In the genomic region with DNA sequence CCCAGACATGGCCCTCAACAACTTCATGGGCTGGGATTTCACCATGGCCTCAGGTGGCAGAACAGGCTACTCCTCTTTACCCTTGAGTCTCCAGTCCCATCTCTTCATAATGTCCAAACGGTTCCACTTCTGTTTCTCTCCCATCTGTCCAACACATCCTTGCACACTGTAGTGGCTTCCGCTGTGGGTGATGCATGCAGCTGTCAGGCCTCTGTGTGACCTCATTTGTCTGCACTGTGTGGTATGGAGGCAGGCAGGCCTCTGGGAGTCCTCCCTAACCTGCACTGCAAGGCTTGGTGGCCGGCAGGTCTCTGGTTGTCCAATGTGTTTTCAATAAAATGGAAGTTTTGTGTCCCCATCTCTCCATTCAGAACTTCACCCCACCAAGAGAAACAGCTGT, we compare ENCODE assay signal across 18 mouse cellular contexts.
"Had no signal": no experiment of that assay in that cellular context is flagged by ENCODE, and none has a peak within 500 bp of the region (broad histone marks: within the 10 kb centered on the region; RNA-seq: fewer than 3 reads in every experiment).

No protein-coding gene starts in this region.

- H3K9ac ChIP-seq: liver, embryonic 15.5 days; liver, postnatal 0 days; lung, embryonic 15.5 days; midbrain, embryonic 13.5 days; midbrain, embryonic 15.5 days; neural tube, embryonic 12.5 days; stomach, embryonic 15.5 days had no signal

- H3K36me3 ChIP-seq: liver, embryonic 15.5 days; lung, embryonic 15.5 days; midbrain, embryonic 13.5 days; midbrain, embryonic 15.5 days; neural tube, embryonic 12.5 days; stomach, embryonic 15.5 days had no signal

- H3K9me3 ChIP-seq: liver, embryonic 15.5 days; lung, embryonic 15.5 days; megakaryocyte, embryonic 14.5 days; midbrain, embryonic 13.5 days; midbrain, embryonic 15.5 days; neural tube, embryonic 12.5 days; stomach, embryonic 15.5 days had no signal

- H3K4me1 ChIP-seq: liver, embryonic 15.5 days; neural tube, embryonic 12.5 days had no signal

- H3K27ac ChIP-seq: liver, embryonic 15.5 days; lung, embryonic 15.5 days; macrophage; midbrain, embryonic 13.5 days; midbrain, embryonic 15.5 days; neural tube, embryonic 12.5 days; stomach, embryonic 15.5 days; stomach, postnatal 0 days had no signal

- DNase-seq: liver, postnatal 0 days; lung, adult 2 months; lung, postnatal 14 days; lung, postnatal 36 days; right cerebral cortex, postnatal 14 days; thymus, postnatal 14 days; thymus, postnatal 36 days had no signal

- ATAC-seq: liver, postnatal 0 days; lung, postnatal 0 days; midbrain, embryonic 13.5 days; midbrain, embryonic 15.5 days had no signal

- H3K27me3 ChIP-seq: liver, embryonic 15.5 days; lung, embryonic 15.5 days; midbrain, embryonic 13.5 days; midbrain, embryonic 15.5 days; neural tube, embryonic 12.5 days; stomach, embryonic 15.5 days had no signal

- H3K4me2 ChIP-seq: liver, embryonic 15.5 days; lung, embryonic 15.5 days; midbrain, embryonic 11.5 days; midbrain, embryonic 13.5 days; midbrain, embryonic 15.5 days; neural tube, embryonic 12.5 days; stomach, embryonic 15.5 days had no signal

- H3K4me3 ChIP-seq: liver, embryonic 15.5 days; lung, embryonic 15.5 days; megakaryocyte, embryonic 14.5 days; midbrain, embryonic 13.5 days; midbrain, embryonic 15.5 days; neural tube, embryonic 12.5 days; stomach, embryonic 15.5 days had no signal
